Mouse (Mus musculus) olfactory bulb, adult 2 months (tissue): ENCODE measurements around the gene Uhrf1. TPM values are rescaled to one million over a fixed set of nuclear protein-coding genes. Genes with fewer than 3 reads are reported as not detected.

ENCODE experiments used
- H3K27ac ChIP-seq: fragments of 200-500 bp; 2 replicates; pipeline ENCODE4 v1.5.1; 2012; ENCODE audit warnings: low read depth, low read length; ENCODE audit not compliant: insufficient read depth
- H3K4me1 ChIP-seq: fragments of 200-500 bp; 2 replicates; pipeline ENCODE4 v1.6.1; 2012; ENCODE audit warnings: low read length; ENCODE audit not compliant: control insufficient read depth, insufficient read depth
- H3K4me3 ChIP-seq: fragments of 200-500 bp; 2 replicates; pipeline ENCODE4 v1.5.1; 2012; ENCODE audit warnings: mild to moderate bottlenecking, low read depth, low read length, moderate library complexity; ENCODE audit not compliant: insufficient read depth
- CTCF ChIP-seq: fragments of 200-500 bp; IDR thresholded peaks from 2 replicates; pipeline ENCODE4 v1.5.1; 2012; ENCODE audit warnings: low read depth, mild to moderate bottlenecking, low read length, moderate library complexity; ENCODE audit not compliant: insufficient read depth
- POLR2A ChIP-seq: fragments of 200-500 bp; IDR thresholded peaks from 2 replicates; pipeline ENCODE4 v1.6.1; 2012; ENCODE audit warnings: mild to moderate bottlenecking, low read depth, low read length, moderate library complexity; ENCODE audit not compliant: insufficient read depth
- WGBS: fragments of 180-500 bp; shearing (Covaris S2); methylation state at CpG from one replicate; pipeline ENCODE4 v1.1.7; 2018; 5-methylcytosine and 5-hydroxymethylcytosine counted together
- polyA plus RNA-seq: library from polyadenylated mRNA; stranded (reverse); fragments of >200 nt; gene quantifications from 2 replicates; pipeline ENCODE4 v1.2.4, GENCODE M21; 2012; ENCODE audit warnings: low replicate concordance; ENCODE audit not compliant: missing spikeins, insufficient read depth, insufficient read length

Uhrf1 gene
- polyA plus RNA-seq, 1 experiment = not detected

- Histone ChIP-seq H3K4me3 (no peak overlapping the region), H3K27ac (no peak overlapping the region), H3K4me1 (peaks cover 29% of the 10 kb centered on the region)
- 67% methylated on average over 12 of the region's 12 CpGs for WGBS
- TF ChIP-seq CTCF (no peak), POLR2A (no peak)
Measured at GRCm38 (mm10) chr17:56271609-56272253, 31.4 kb upstream of the Uhrf1 start.

- no peak overlapping the region for H3K27ac ChIP-seq
- 76% methylated on average over 3 of the region's 3 CpGs for WGBS
- TF ChIP-seq POLR2A = no peak
- TF ChIP-seq CTCF = no peak
- H3K4me1 ChIP-seq = peaks cover 32% of the 10 kb centered on the region
- no peak overlapping the region for H3K4me3 ChIP-seq
Measured at GRCm38 (mm10) chr17:56272644-56273043, 30.5 kb upstream of the Uhrf1 start.

- WGBS = 88% methylated on average over 7 of the region's 7 CpGs
- Histone ChIP-seq H3K4me1 (peaks cover 32% of the 10 kb centered on the region), H3K27ac (no peak overlapping the region), H3K4me3 (no peak overlapping the region)
- TF ChIP-seq CTCF (no peak), POLR2A (no peak)
Measured at GRCm38 (mm10) chr17:56273482-56273881, 29.6 kb upstream of the Uhrf1 start.

GRCm38 (mm10) chr17:56273986-56274385 lies 29.1 kb upstream of the Uhrf1 start:
- no peak overlapping the region for H3K27ac ChIP-seq
- TF ChIP-seq POLR2A = no peak
- no peak for TF ChIP-seq CTCF
- WGBS = 88% methylated on average over 5 of the region's 5 CpGs
- H3K4me3 ChIP-seq = no peak overlapping the region
- peaks cover 32% of the 10 kb centered on the region for H3K4me1 ChIP-seq

GRCm38 (mm10) chr17:56275842-56276480 lies 27.2 kb upstream of the Uhrf1 start:
- Histone ChIP-seq H3K4me1 (peaks cover 23% of the 10 kb centered on the region; the same call in 1 of the 2 replicates), H3K27ac (peak overlapping the region; percentile 62; the same call in 1 of the 2 replicates), H3K4me3 (peak overlapping the region; percentile 62)
- WGBS = 30% methylated on average over 5 of the region's 5 CpGs
- TF ChIP-seq CTCF (no peak), POLR2A (no peak)

GRCm38 (mm10) chr17:56276643-56277566 lies 26.2 kb upstream of the Uhrf1 start, which contains the start of gene Ticam1:
TSS of gene Ticam1 (minus strand) at chr17:56276786.
- 4% methylated on average over 21 of the region's 21 CpGs for WGBS
- H3K4me3 ChIP-seq = peak within 1 kb of the TSS; percentile 62
- peaks cover 17% of the 10 kb centered on the region; the same call in 1 of the 2 replicates for H3K4me1 ChIP-seq
- peak within 1 kb of the TSS; percentile 62; the same call in 1 of the 2 replicates for H3K27ac ChIP-seq
- TF ChIP-seq POLR2A = peak; percentile 45; the same call in 1 of the 2 replicates
- TF ChIP-seq CTCF = no peak

- Histone ChIP-seq H3K4me3 (no peak overlapping the region), H3K4me1 (peaks cover 11% of the 10 kb centered on the region; the same call in 1 of the 2 replicates), H3K27ac (0 out of 2 replicates have a peak overlapping the region, but pooled peaks have one; percentile 23)
- TF ChIP-seq POLR2A = no peak
- TF ChIP-seq CTCF = no peak
- 49% methylated on average over 2 of the region's 2 CpGs for WGBS
Measured at GRCm38 (mm10) chr17:56277567-56277893, 25.6 kb upstream of the Uhrf1 start.

- Histone ChIP-seq H3K4me3 (no peak overlapping the region), H3K4me1 (peaks cover 14% of the 10 kb centered on the region; the same call in 1 of the 2 replicates), H3K27ac (no peak overlapping the region)
- no peak for TF ChIP-seq CTCF
- no peak for TF ChIP-seq POLR2A
- WGBS = 91% methylated on average over 5 of the region's 5 CpGs
Measured at GRCm38 (mm10) chr17:56278340-56278739, 24.8 kb upstream of the Uhrf1 start.
